Mouse (Mus musculus) midbrain, embryonic 14.5 days (tissue): ENCODE measurements around the gene Uts2r. TPM values are rescaled to one million over a fixed set of nuclear protein-coding genes. Genes with fewer than 3 reads are reported as not detected.

Experiments
- ATAC-seq: fragments of 200-750 bp; cut with Nextera tagmentation; 2 replicates; pipeline ENCODE4 v1.8.0; 2017; ENCODE audit warnings: moderate number of reproducible peaks, moderate library complexity; ENCODE audit not compliant: low FRiP score, low TSS enrichment
- DNase-seq: peaks from one replicate; pipeline ENCODE4 v3.0.0-alpha.2; 2015
- H3K27ac ChIP-seq: fragments of 300-500 bp; sonication (generic); replicated peaks from 2 replicates; pipeline ENCODE4 v1.5.1; 2014; ENCODE audit warnings: mild to moderate bottlenecking, low read depth, low read length, moderate library complexity
- H3K27me3 ChIP-seq: fragments of 300-500 bp; sonication (generic); 2 replicates; pipeline ENCODE4 v1.6.1; 2014; ENCODE audit warnings: low read length, control low read depth, mixed read lengths; ENCODE audit not compliant: control insufficient read depth, insufficient read depth
- H3K36me3 ChIP-seq: fragments of 300-500 bp; sonication (generic); 2 replicates; pipeline ENCODE4 v1.6.1; 2014; ENCODE audit warnings: low read length, control low read depth; ENCODE audit not compliant: control insufficient read depth, insufficient read depth
- H3K4me1 ChIP-seq: fragments of 300-500 bp; sonication (generic); 2 replicates; pipeline ENCODE4 v1.6.1; 2014; ENCODE audit warnings: mild to moderate bottlenecking, antibody characterized with exemption, low read length, control low read depth; ENCODE audit not compliant: control insufficient read depth, insufficient read depth
- H3K4me2 ChIP-seq: fragments of 300-500 bp; sonication (generic); 2 replicates; pipeline ENCODE4 v1.6.1; 2014; ENCODE audit warnings: mild to moderate bottlenecking, low read length, moderate library complexity
- H3K4me3 ChIP-seq: fragments of 300-500 bp; sonication (generic); replicated peaks from 2 replicates; pipeline ENCODE4 v1.5.1; 2014; ENCODE audit warnings: low read depth, low read length
- H3K9ac ChIP-seq: fragments of 300-500 bp; sonication (generic); replicated peaks from 2 replicates; pipeline ENCODE4 v1.6.1; 2014; ENCODE audit warnings: mild to moderate bottlenecking, low read length, moderate library complexity
- H3K9me3 ChIP-seq: fragments of 300-500 bp; sonication (generic); 2 replicates; pipeline ENCODE4 v1.6.1; 2016; ENCODE audit warnings: low read length, control low read depth, mixed read lengths; ENCODE audit not compliant: control insufficient read depth
- WGBS: fragments of 180-500 bp; shearing (Covaris S2); extraction: QIAGEN DNeasy Blood & Tissue Kit; methylation state at CpG from one replicate; pipeline ENCODE4 v1.1.7; 2014; 5-methylcytosine and 5-hydroxymethylcytosine counted together
- polyA plus RNA-seq: library from polyadenylated mRNA; unstranded; fragments of >200 nt; fragmentation: Nextera tagmentation; extraction: Ambion mirVana; gene quantifications from 2 replicates; pipeline ENCODE4 v1.2.1, GENCODE M21; 2014

The Uts2r gene
- polyA plus RNA-seq, 1 experiment from 2014 or later: 0.45 TPM

DNA sequence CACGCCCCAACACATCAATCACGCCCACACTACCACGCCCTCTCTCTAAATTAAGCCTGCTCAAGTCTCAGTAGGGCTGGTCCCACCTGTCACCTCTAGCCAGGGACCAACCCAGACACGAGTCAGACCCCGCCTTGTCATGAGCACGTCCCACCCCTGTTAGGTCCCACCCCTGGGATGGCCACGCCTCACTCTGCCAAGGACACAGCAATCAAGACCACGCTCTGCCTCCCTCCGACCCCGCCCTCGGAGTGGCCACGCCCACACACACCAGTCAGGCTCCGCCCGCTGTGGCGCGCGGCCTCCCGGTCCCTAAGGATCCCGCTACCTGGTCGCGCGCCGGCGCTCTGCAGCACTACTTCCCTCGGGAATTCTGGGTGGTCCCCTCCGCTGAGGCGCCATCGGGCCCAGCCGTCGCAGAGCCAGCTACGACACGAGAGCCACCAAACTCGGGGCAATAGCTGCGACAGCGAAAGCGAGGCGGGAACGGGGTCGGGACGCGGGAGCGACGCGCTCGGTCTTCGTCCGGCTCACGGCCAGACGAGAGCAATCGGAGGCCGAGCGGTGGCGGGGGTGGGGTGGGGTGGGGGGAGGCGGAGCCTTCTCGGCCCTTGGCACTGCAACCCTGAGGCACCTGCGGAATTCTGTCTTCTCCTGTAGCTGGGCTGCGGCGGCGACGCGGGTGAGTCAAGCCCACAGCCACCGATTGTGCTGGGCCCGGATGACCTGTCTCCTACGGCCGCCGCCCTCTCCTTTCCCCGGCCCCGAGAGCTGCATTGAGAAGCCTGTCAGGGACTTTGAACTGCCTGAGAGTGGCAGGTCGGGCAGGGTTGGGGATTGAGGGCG, 44.3 kb downstream of the Uts2r start, which contains the start of the genes Hexdc and Ogfod3:
Gene Hexdc, plus strand, starts transcription at position 273 of the 846 bp plus-strand sequence.
Gene Ogfod3, minus strand, starts transcription at position 551 of the 846 bp plus-strand sequence.
- Histone ChIP-seq H3K27me3 (no peaks in the 10 kb centered on the region), H3K9me3 (no peaks in the 10 kb centered on the region), H3K4me2 (peak within 1 kb of the TSS; percentile 71), H3K36me3 (0 out of 2 replicates have a peak, but pooled peaks cover 7% of the 10 kb centered on the region), H3K27ac (peak within 1 kb of the TSS; percentile 89), H3K4me1 (no peaks in the 10 kb centered on the region; the same call in 1 of the 2 replicates), H3K9ac (peak within 1 kb of the TSS; percentile 68), H3K4me3 (peak within 1 kb of the TSS; percentile 68)
- peak; percentile 97 for ATAC-seq
- under 1% methylated on average over 70 of the region's 70 CpGs for WGBS
- DNase-seq: peak; percentile 96

Other genes with a start within 250 kb of the Uts2r start
- 5.5 and 7.0 TPM in 2 replicates for gene Ccdc57, start 227.4 kb upstream of the Uts2r start, polyA plus RNA-seq
- gene Slc16a3, start 211.8 kb upstream of the Uts2r start, polyA plus RNA-seq: 3.4 and 4.8 TPM in 2 replicates
- 81.5 and 85.8 TPM in 2 replicates for gene Csnk1d, start 168.9 kb upstream of the Uts2r start, polyA plus RNA-seq
- gene Cd7, start 120.9 kb upstream of the Uts2r start, polyA plus RNA-seq: not detected in 2 replicates
- gene Sectm1b, start 96.7 kb upstream of the Uts2r start, polyA plus RNA-seq: not detected in 2 replicates
- gene Sectm1a, start 79.1 kb upstream of the Uts2r start, polyA plus RNA-seq: not detected in 2 replicates
- not detected in 2 replicates for gene Tex19.2, start 41.6 kb upstream of the Uts2r start, polyA plus RNA-seq
- not detected in 2 replicates for gene Tex19.1, start 14.1 kb upstream of the Uts2r start, polyA plus RNA-seq
- 24.5 and 31.5 TPM in 2 replicates for gene Hexdc, start 44.2 kb downstream of the Uts2r start, polyA plus RNA-seq
- 24.7 and 27.1 TPM in 2 replicates for gene Ogfod3, start 44.4 kb downstream of the Uts2r start, polyA plus RNA-seq
- gene Cybc1, start 69.1 kb downstream of the Uts2r start, polyA plus RNA-seq: 37.3 and 46.1 TPM in 2 replicates
- 65.7 and 103 TPM in 2 replicates for gene Narf, start 77.0 kb downstream of the Uts2r start, polyA plus RNA-seq
- gene Foxk2, start 99.7 kb downstream of the Uts2r start, polyA plus RNA-seq: 16.6 and 20.3 TPM in 2 replicates
- 81.4 and 95.3 TPM in 2 replicates for gene Wdr45b, start 194.2 kb downstream of the Uts2r start, polyA plus RNA-seq
- gene Rab40b, start 228.0 kb downstream of the Uts2r start, polyA plus RNA-seq: 9.2 and 10.8 TPM in 2 replicates